Mouse (Mus musculus) embryonic facial prominence, embryonic 12.5 days (tissue): ENCODE measurements around the gene Smok2b. TPM values are rescaled to one million over a fixed set of nuclear protein-coding genes. Genes with fewer than 3 reads are reported as not detected.
"Not testable (repeated sequence)": the region's sequence is repeated elsewhere in the genome, so short reads cannot be mapped to it uniquely, and the experiment has no call there.

Experiments
- ATAC-seq: fragments of 200-750 bp; cut with Nextera tagmentation; 2 replicates; pipeline ENCODE4 v1.8.0; 2017; ENCODE audit not compliant: insufficient number of reproducible peaks, insufficient read depth, low FRiP score, low TSS enrichment
- H3K27ac ChIP-seq: fragments of 300-500 bp; sonication (generic); 2 replicates; pipeline ENCODE4 v1.5.1; 2016; ENCODE audit warnings: mild to moderate bottlenecking
- H3K27me3 ChIP-seq: fragments of 300-500 bp; sonication (generic); 2 replicates; pipeline ENCODE4 v1.6.1; 2016; ENCODE audit warnings: mild to moderate bottlenecking, moderate library complexity
- H3K36me3 ChIP-seq: fragments of 300-500 bp; sonication (generic); 2 replicates; pipeline ENCODE4 v1.6.1; 2016; ENCODE audit warnings: mild to moderate bottlenecking
- H3K4me1 ChIP-seq: fragments of 300-500 bp; sonication (generic); 2 replicates; pipeline ENCODE4 v1.6.1; 2016
- H3K4me2 ChIP-seq: fragments of 300-500 bp; sonication (generic); replicated peaks from 2 replicates; pipeline ENCODE4 v1.6.1; 2016; ENCODE audit warnings: mild to moderate bottlenecking, moderate library complexity
- H3K4me3 ChIP-seq: fragments of 300-500 bp; sonication (generic); 2 replicates; pipeline ENCODE4 v1.5.1; 2016; ENCODE audit warnings: mild to moderate bottlenecking
- H3K9ac ChIP-seq: fragments of 300-500 bp; sonication (generic); 2 replicates; pipeline ENCODE4 v1.6.1; 2016; ENCODE audit warnings: mild to moderate bottlenecking, moderate library complexity
- H3K9me3 ChIP-seq: fragments of 300-500 bp; sonication (generic); 2 replicates; pipeline ENCODE4 v1.6.1; 2016; ENCODE audit warnings: mild to moderate bottlenecking, moderate library complexity
- WGBS: fragments of 180-500 bp; shearing (Covaris S2); methylation state at CpG from one replicate; pipeline ENCODE4 v1.1.7; 2016; 5-methylcytosine and 5-hydroxymethylcytosine counted together
- polyA plus RNA-seq: library from polyadenylated mRNA; unstranded; fragments of >200 nt; fragmentation: Nextera tagmentation; extraction: Ambion mirVana; gene quantifications from 2 replicates; pipeline ENCODE4 v1.2.1, GENCODE M21; 2016

Smok2b gene
- polyA plus RNA-seq, 1 experiment from 2014 or later: not detected

DNA sequence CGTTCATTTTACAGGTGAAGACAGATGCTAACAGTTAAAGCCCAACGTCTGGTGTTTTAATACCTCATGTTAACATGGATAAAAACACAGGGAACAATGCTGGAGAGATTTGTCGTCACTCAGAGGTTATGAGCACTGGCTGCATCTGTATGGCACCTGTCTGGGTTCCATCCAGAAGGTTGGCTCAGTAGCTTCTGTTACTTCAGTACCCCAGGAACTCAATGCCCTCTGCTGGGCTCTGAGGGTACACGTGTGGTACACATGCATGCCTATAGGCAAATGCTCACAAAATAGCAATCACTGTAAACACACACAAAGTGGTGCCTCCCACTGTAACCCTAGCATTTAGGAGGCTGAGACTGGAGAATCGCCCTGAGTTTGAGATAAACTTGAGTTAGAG, 24.7 kb downstream of the Smok2b start:
- H3K27me3 ChIP-seq, H3K4me2 ChIP-seq, H3K27ac ChIP-seq, H3K4me3 ChIP-seq, H3K9ac ChIP-seq, H3K9me3 ChIP-seq, H3K36me3 ChIP-seq, H3K4me1 ChIP-seq: not testable (repeated sequence)
- ATAC-seq: peak; percentile 52; the same call in 1 of the 2 replicates
- WGBS: 55% methylated on average over 1 of the region's 5 CpGs

Other genes starting within 250 kb of the Smok2b start
- gene Wtap, start 236.1 kb upstream of the Smok2b start, polyA plus RNA-seq: 141 and 146 TPM in 2 replicates
- 83.1 and 87.8 TPM in 2 replicates for gene Sod2, start 223.4 kb upstream of the Smok2b start, polyA plus RNA-seq
- gene Gpr31b, start 178.0 kb upstream of the Smok2b start, polyA plus RNA-seq: not detected in 2 replicates
- gene Tcp10b, start 169.2 kb upstream of the Smok2b start, polyA plus RNA-seq: not detected in 2 replicates
- gene Unc93a, start 98.4 kb upstream of the Smok2b start, polyA plus RNA-seq: not detected in 2 replicates
- gene Smok2a, start 9.1 kb upstream of the Smok2b start, polyA plus RNA-seq: not detected in 2 replicates
- not detected in 2 replicates for gene Tcp10c, start 124.3 kb downstream of the Smok2b start, polyA plus RNA-seq